Mouse (Mus musculus): Measurements from ENCODE around the gene Fibin. TPM values are rescaled to one million over a fixed set of nuclear protein-coding genes. Genes with fewer than 3 reads are reported as not detected.

Gene Fibin
- polyA plus RNA-seq, 1 experiment from 2014 or later, result 41.0 TPM

GRCm38 (mm10) chr2:110319266-110319665, 43.7 kb downstream of the Fibin start:
- Histone ChIP-seq H3K9ac (replicated peaks; ENCODE audit: low read depth, low read length) (no peak overlapping the region), H3K27ac (ENCODE audit: low read length) (no peak overlapping the region), H3K27me3 (ENCODE audit: control insufficient read depth, insufficient read depth, low read length) (no peaks in the 10 kb centered on the region), H3K4me1 (ENCODE audit: control insufficient read depth, insufficient read depth, low read length) (no peaks in the 10 kb centered on the region), H3K4me3 (ENCODE audit: low read depth, low read length) (no peak overlapping the region), H3K36me3 (ENCODE audit: control insufficient read depth, insufficient read depth, low read length) (no peaks in the 10 kb centered on the region), H3K9me3 (ENCODE audit: control insufficient read depth, low read depth, low read length) (no peaks in the 10 kb centered on the region), H3K4me2 (replicated peaks; ENCODE audit: low read depth, low read length) (no peak overlapping the region)
- ATAC-seq (ENCODE audit: insufficient number of reproducible peaks, insufficient read depth, low FRiP score, low read depth), result no peak
- 65% methylated on average over 1 of the region's 1 CpGs for WGBS

GRCm38 (mm10) chr2:110318719-110319118, 44.3 kb downstream of the Fibin start:
- 85% methylated on average over 1 of the region's 1 CpGs for WGBS
- H3K27ac ChIP-seq (ENCODE audit: low read length), result no peak overlapping the region
- H3K4me2 ChIP-seq (replicated peaks; ENCODE audit: low read depth, low read length), result no peak overlapping the region
- no peak overlapping the region for H3K9ac ChIP-seq (replicated peaks; ENCODE audit: low read depth, low read length)
- no peak overlapping the region for H3K4me3 ChIP-seq (ENCODE audit: low read depth, low read length)
- no peak for ATAC-seq (ENCODE audit: insufficient number of reproducible peaks, insufficient read depth, low FRiP score, low read depth)
- no peaks in the 10 kb centered on the region for H3K9me3 ChIP-seq (ENCODE audit: control insufficient read depth, low read depth, low read length)
- H3K27me3 ChIP-seq (ENCODE audit: control insufficient read depth, insufficient read depth, low read length), result no peaks in the 10 kb centered on the region
- no peaks in the 10 kb centered on the region for H3K36me3 ChIP-seq (ENCODE audit: control insufficient read depth, insufficient read depth, low read length)
- no peaks in the 10 kb centered on the region for H3K4me1 ChIP-seq (ENCODE audit: control insufficient read depth, insufficient read depth, low read length)

GRCm38 (mm10) chr2:110316116-110316883, 46.7 kb downstream of the Fibin start:
- no peaks in the 10 kb centered on the region for H3K4me1 ChIP-seq (ENCODE audit: control insufficient read depth, insufficient read depth, low read length)
- H3K4me2 ChIP-seq (replicated peaks; ENCODE audit: low read depth, low read length), result no peak overlapping the region
- no peaks in the 10 kb centered on the region for H3K36me3 ChIP-seq (ENCODE audit: control insufficient read depth, insufficient read depth, low read length)
- H3K27me3 ChIP-seq (ENCODE audit: control insufficient read depth, insufficient read depth, low read length), result no peaks in the 10 kb centered on the region
- WGBS, result 33% methylated on average over 3 of the region's 3 CpGs
- H3K9me3 ChIP-seq (ENCODE audit: control insufficient read depth, low read depth, low read length), result no peaks in the 10 kb centered on the region
- no peak overlapping the region for H3K4me3 ChIP-seq (ENCODE audit: low read depth, low read length)
- no peak overlapping the region for H3K27ac ChIP-seq (ENCODE audit: low read length)
- no peak for ATAC-seq (ENCODE audit: insufficient number of reproducible peaks, insufficient read depth, low FRiP score, low read depth)
- no peak overlapping the region for H3K9ac ChIP-seq (replicated peaks; ENCODE audit: low read depth, low read length)

- no peak for ATAC-seq (ENCODE audit: insufficient number of reproducible peaks, insufficient read depth, low FRiP score, low read depth)
- 64% methylated on average over 6 of the region's 6 CpGs for WGBS
- Histone ChIP-seq H3K36me3 (ENCODE audit: control insufficient read depth, insufficient read depth, low read length) (no peaks in the 10 kb centered on the region), H3K4me3 (ENCODE audit: low read depth, low read length) (no peak within 1 kb of the TSS), H3K27ac (ENCODE audit: low read length) (no peak within 1 kb of the TSS), H3K4me1 (ENCODE audit: control insufficient read depth, insufficient read depth, low read length) (no peaks in the 10 kb centered on the region), H3K27me3 (ENCODE audit: control insufficient read depth, insufficient read depth, low read length) (no peaks in the 10 kb centered on the region), H3K4me2 (replicated peaks; ENCODE audit: low read depth, low read length) (no peak within 1 kb of the TSS), H3K9ac (replicated peaks; ENCODE audit: low read depth, low read length) (no peak within 1 kb of the TSS), H3K9me3 (ENCODE audit: control insufficient read depth, low read depth, low read length) (no peaks in the 10 kb centered on the region)
Observed at GRCm38 (mm10) chr2:110314509-110315155, 48.4 kb downstream of the Fibin start, which contains the start of gene Bbox1. Gene Bbox1, minus strand, starts transcription at chr2:110314560.

GRCm38 (mm10) chr2:110314074-110314473, 48.9 kb downstream of the Fibin start:
- no peaks in the 10 kb centered on the region for H3K36me3 ChIP-seq (ENCODE audit: control insufficient read depth, insufficient read depth, low read length)

GRCm38 (mm10) chr2:110313305-110313824, 49.6 kb downstream of the Fibin start:
- WGBS, result 68% methylated on average over 2 of the region's 2 CpGs
- no peaks in the 10 kb centered on the region for H3K36me3 ChIP-seq (ENCODE audit: control insufficient read depth, insufficient read depth, low read length)
- H3K4me1 ChIP-seq (ENCODE audit: control insufficient read depth, insufficient read depth, low read length), result no peaks in the 10 kb centered on the region
- H3K9me3 ChIP-seq (ENCODE audit: control insufficient read depth, low read depth, low read length), result no peaks in the 10 kb centered on the region
- ATAC-seq (ENCODE audit: insufficient number of reproducible peaks, insufficient read depth, low FRiP score, low read depth), result no peak
- no peak overlapping the region for H3K4me3 ChIP-seq (ENCODE audit: low read depth, low read length)
- H3K4me2 ChIP-seq (replicated peaks; ENCODE audit: low read depth, low read length), result no peak overlapping the region
- H3K27me3 ChIP-seq (ENCODE audit: control insufficient read depth, insufficient read depth, low read length), result no peaks in the 10 kb centered on the region
- H3K27ac ChIP-seq (ENCODE audit: low read length), result no peak overlapping the region
- H3K9ac ChIP-seq (replicated peaks; ENCODE audit: low read depth, low read length), result no peak overlapping the region

More at GRCm38 (mm10) chr2:110314074-110314473, 48.9 kb downstream of the Fibin start:
- Histone ChIP-seq H3K9me3 (ENCODE audit: control insufficient read depth, low read depth, low read length) (no peaks in the 10 kb centered on the region), H3K27ac (ENCODE audit: low read length) (no peak overlapping the region), H3K4me2 (replicated peaks; ENCODE audit: low read depth, low read length) (no peak overlapping the region), H3K27me3 (ENCODE audit: control insufficient read depth, insufficient read depth, low read length) (no peaks in the 10 kb centered on the region), H3K9ac (replicated peaks; ENCODE audit: low read depth, low read length) (no peak overlapping the region), H3K4me1 (ENCODE audit: control insufficient read depth, insufficient read depth, low read length) (no peaks in the 10 kb centered on the region), H3K4me3 (ENCODE audit: low read depth, low read length) (no peak overlapping the region)
- 84% methylated on average over 5 of the region's 5 CpGs for whole genome bisulfite sequencing
- ATAC-seq (ENCODE audit: insufficient number of reproducible peaks, insufficient read depth, low FRiP score, low read depth), result no peak

Other genes starting within 250 kb of the Fibin start
- gene Bbox1, start 48.6 kb downstream of the Fibin start, polyA plus RNA-seq (2014; fragmentation: Nextera tagmentation; extraction: Ambion mirVana), result 0.17 TPM in 1 of 2 replicates, not detected in the other
- gene Slc5a12, start 234.1 kb upstream of the Fibin start, polyA plus RNA-seq (2014; fragmentation: Nextera tagmentation; extraction: Ambion mirVana), result not detected in 2 replicates